Mouse (Mus musculus) CD4-positive naive resting alpha-beta T cell, adult 57 days (primary cell): ENCODE measurements around the gene Sema4d. TPM values are rescaled to one million over a fixed set of nuclear protein-coding genes. Genes with fewer than 3 reads are reported as not detected.

Experiments used
- total RNA-seq: library from RNA; stranded (reverse); gene quantifications from one replicate; pipeline ENCODE4 v1.2.4, GENCODE M21; 2023

The Sema4d gene
- 245 TPM for total RNA-seq

DNA sequence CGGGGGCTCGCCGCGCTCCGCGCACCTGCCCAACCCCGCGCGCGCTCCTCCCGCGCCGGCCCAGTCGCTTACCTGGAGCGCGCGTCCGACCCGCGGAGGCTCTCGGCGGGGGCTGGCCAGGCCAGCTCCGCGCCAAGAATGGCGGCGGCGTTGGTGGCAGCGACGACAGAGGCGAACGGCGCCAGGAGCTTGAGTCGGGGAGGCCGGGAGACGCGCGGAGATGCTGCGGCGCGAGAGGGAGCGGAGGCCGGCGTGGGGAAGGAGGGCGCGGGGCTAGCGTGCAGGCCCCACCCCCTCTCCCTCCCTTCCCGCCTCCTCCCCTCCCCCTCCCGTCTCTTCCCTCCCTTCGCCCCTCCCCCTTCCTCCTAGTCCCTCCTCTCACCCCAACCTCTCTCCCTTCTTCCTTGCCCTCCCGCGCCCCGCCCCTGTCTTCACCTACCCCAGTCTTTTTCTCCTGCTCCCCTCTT is at the start of gene Sema4d:
TSS of gene Sema4d (minus strand) at position 323 of the 467 bp plus-strand sequence.

GRCm38 (mm10) chr13:51651408-51652064 is 142.0 kb downstream of the Sema4d start, which contains the start of gene Secisbp2:
TSS of gene Secisbp2 (plus strand) at chr13:51651697.

DNA sequence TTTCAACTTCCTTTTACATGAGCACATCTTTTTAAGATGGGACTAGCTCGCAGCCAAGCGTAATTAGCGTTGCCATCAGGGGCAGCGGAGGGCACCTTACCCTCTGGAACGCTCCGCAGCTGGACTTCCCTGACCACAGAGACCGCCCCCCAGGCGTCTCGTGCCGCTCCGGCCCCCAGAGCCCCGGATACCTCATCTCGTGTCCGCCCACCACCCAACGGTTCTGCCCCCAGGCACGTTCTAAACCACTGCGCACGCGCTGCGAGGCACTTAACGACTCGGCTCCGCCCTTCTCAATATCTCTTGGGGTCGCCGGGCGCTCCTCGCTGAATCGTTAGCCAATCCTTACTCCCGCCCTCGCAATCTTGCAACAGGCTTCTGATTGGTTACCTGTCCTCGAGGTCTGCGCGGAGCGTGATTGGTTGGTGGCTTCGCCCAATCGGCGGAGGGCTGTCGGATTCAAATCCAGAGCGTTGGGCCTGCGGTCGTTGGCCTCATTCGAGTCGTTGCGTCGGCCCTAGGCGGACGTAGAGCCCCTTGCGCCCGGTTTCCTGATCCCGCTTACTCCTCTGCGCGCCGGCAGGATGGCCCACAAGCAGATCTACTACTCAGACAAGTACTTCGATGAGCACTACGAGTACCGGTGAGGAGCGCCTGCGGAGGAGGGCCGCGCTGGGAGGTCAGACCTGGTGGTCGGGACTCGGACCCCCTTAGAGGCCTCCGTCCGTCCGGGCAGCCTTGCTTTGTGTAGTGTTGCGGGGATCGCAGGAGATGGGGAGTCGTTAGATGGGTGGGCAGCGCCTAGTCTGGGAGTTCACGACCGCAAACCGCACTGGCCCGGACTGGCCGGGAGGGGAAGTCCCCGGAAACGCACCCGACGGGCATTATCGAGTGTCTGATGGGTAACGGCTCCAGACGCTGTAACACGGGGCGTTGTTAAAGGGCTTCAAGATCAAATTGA is 148.4 kb downstream of the Sema4d start, which contains the start of gene Cks2:
TSS of gene Cks2 (plus strand) at position 404 of the 961 bp plus-strand sequence.

Other genes with a start within 250 kb of the Sema4d start
- gene Shc3, start 224.3 kb downstream of the Sema4d start, total RNA-seq, result not detected
- gene Cks2, start 148.5 kb downstream of the Sema4d start, total RNA-seq, result 9.1 TPM
- 62.1 TPM for gene Secisbp2, start 142.1 kb downstream of the Sema4d start, total RNA-seq
- gene Gadd45g, start 52.9 kb upstream of the Sema4d start, total RNA-seq, result 5.9 TPM